Mouse (Mus musculus) liver, embryonic 14.5 days (tissue): ENCODE measurements at regions not wholly inside any gene's neighbourhood (a gene's known extent, or its start where the extent isn't known, plus 50 kb on each side); places are given as distances from the start of the nearest gene placed in this dataset.

Experiments used
- CTCF ChIP-seq: IDR thresholded peaks from 2 replicates; pipeline ENCODE4 v1.5.1; 2016; ENCODE audit warnings: antibody characterized with exemption, low read depth, control low read depth
- EP300 ChIP-seq: IDR thresholded peaks from 2 replicates; pipeline ENCODE4 v1.6.1; 2016; ENCODE audit warnings: antibody characterized with exemption, low read depth

DNA sequence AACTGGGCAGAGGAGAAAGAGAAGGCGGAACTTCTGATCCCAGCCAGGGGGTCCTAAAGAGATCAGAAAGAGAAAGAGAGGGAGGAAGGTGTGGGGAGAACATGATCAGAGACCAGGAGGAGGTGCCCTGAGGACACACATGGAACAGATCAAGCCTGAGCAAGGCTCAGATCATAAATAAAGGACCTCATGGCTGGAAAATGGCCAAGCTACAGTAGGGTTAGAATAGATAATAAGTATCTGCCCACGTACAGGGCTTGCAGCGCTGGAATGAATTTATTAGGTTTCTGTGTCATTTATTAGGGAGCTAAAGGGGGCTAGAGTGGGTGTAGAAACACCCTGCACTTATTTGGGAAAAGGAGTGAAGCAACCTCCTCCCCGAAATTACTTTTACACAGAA, 385.4 kb downstream of the Trim52 start:
- TF ChIP-seq CTCF (no peak), EP300 (no peak)
